Comparison of ENCODE assay signal across 8 mouse cellular contexts in the genomic region with DNA sequence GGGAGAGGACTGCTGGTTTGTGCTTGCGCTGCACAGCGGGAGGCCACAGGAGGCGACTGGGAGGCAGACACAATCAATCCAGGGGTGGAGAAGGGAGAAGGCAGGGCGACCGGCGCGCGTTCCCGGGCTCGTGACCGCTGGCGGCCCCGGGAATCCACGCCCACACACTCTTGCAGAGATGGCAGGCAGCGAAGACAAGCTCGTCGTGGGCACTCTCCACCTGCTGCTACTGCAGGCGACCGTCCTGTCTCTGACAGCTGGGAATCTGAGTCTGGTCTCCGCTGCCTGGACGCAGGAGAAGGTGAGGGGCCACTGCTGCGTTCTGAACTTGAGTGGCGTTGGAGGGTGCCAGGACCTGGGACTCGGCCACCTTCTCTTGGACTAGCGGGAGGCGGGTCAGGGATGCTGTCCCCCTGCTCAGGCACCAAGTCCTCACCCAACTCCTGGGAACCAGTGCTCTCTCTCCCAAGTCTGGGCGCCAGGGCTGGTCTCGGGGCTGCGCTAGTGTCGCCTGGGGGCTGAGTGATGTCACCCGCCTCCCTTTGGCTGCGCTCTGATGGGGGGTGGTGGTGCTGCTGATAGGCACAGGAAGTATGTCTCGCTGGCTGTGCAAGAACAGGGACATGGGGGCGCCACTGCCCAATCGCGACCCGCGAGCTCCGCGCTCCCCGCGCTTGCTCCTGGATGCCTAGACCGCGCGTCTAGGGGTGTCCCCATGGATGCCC. TPM values are rescaled to one million over a fixed set of nuclear protein-coding genes. Genes with fewer than 3 reads are reported as not detected.
A peak's percentile ranks its signal among the peaks of the same experiment; 100 is the strongest.
DNase-seq lines count a peak whose midpoint lies in the region; ATAC-seq lines count a peak whose summit lies in the region.

No protein-coding gene starts in this region.

- DNase-seq in gastrocnemius, postnatal 14 days, result peak; percentile 74
- peak; percentile 63 to 84 for DNase-seq in left cerebral cortex, postnatal 14 days (ENCODE audit: low spot score in 2 of 2)
- DNase-seq in right cerebral cortex, postnatal 10 days (ENCODE audit: low spot score in 2 of 2), result peak; percentile 80 to 87
- peak; percentile 47 for DNase-seq in yolk sac, embryonic 10.5 days (ENCODE audit: low spot score)

- ATAC-seq in activated CD4-positive, CD25-positive, alpha-beta regulatory T cell, adult 4 months, result peak; percentile 68
- peak; percentile 97 for ATAC-seq in common myeloid progenitor, adult 5-6 weeks (replicated peaks; ENCODE audit: low read depth, poor library complexity, severe bottlenecking)
- peak; percentile 64 for ATAC-seq in inflammation-experienced regulatory T-cells, adult 6 months
- peak; percentile 93 for ATAC-seq in megakaryocyte progenitor cell, adult 5-6 weeks (replicated peaks; ENCODE audit: poor library complexity)

- intact Hi-C loops in gastrocnemius, postnatal 14 days (cut with DNase I; ENCODE audit: low total_unique reads), result no loop called here
- intact Hi-C loops in left cerebral cortex, postnatal 14 days (cut with DNase I), result no loop called here

RNA-seq across cellular contexts. Expression of gene Qpct, which starts 0.5 kb away (rescaled TPM):
- 1 to 10 TPM; 2.1 to 3.7 TPM for polyA plus RNA-seq in activated CD4-positive, CD25-positive, alpha-beta regulatory T cell, adult 4 months (2017; shearing (Covaris generic))
- 0.29 and 1.3 TPM in 2 replicates for total RNA-seq in common myeloid progenitor, adult 5-6 weeks (2017)
- total RNA-seq in gastrocnemius, postnatal 14 days (2021), result 1 to 10 TPM; 8.3 to 8.4 TPM
- polyA plus RNA-seq in inflammation-experienced regulatory T-cells, adult 6 months (2017; shearing (Covaris generic)), result 1 to 10 TPM in 2 of 3 experiments, under 1 TPM in 1; 0.99 to 8.4 (median 3.1) TPM
- total RNA-seq in left cerebral cortex, postnatal 14 days (2021), result 10 to 100 TPM in 1 of 2 experiments, 1 to 10 TPM in 1; 7.9 to 12.5 TPM
- 0.47 and 4.9 TPM in 2 replicates for total RNA-seq in megakaryocyte progenitor cell, adult 5-6 weeks (2015)
- total RNA-seq in megakaryocyte progenitor cell, adult 5-6 weeks (2017), result 1.2 and 1.6 TPM in 2 replicates

RNA-seq across cellular contexts. Expression of gene Prkd3, which starts 31.6 kb away (rescaled TPM):
- 1 to 10 TPM; 5.7 to 8.2 TPM for polyA plus RNA-seq in activated CD4-positive, CD25-positive, alpha-beta regulatory T cell, adult 4 months (2017; shearing (Covaris generic))
- 47.2 and 48.6 TPM in 2 replicates for total RNA-seq in common myeloid progenitor, adult 5-6 weeks (2017)
- 10 to 100 TPM; 11.7 to 13.3 TPM for total RNA-seq in gastrocnemius, postnatal 14 days (2021)
- 1 to 10 TPM; 2.8 to 7.7 (median 5.0) TPM for polyA plus RNA-seq in inflammation-experienced regulatory T-cells, adult 6 months (2017; shearing (Covaris generic))
- total RNA-seq in left cerebral cortex, postnatal 14 days (2021), result 10 to 100 TPM; 11.2 to 11.3 TPM
- total RNA-seq in megakaryocyte progenitor cell, adult 5-6 weeks (2015), result 38.1 and 42.1 TPM in 2 replicates
- 40.9 and 42.0 TPM in 2 replicates for total RNA-seq in megakaryocyte progenitor cell, adult 5-6 weeks (2017)

Comparison
In these comparisons a context has a peak if more than half of its experiments do, and no peak if none do; other contexts are left out.
1. Peak in every context shown above with its lines: DNase-seq and ATAC-seq.